Mouse (Mus musculus) bone marrow macrophage, adult 2 months (primary cell): ENCODE results near the gene Mdm1. TPM values are rescaled to one million over a fixed set of nuclear protein-coding genes. Genes with fewer than 3 reads are reported as not detected.
"Not testable (repeated sequence)": the region's sequence is repeated elsewhere in the genome, so short reads cannot be mapped to it uniquely, and the experiment has no call there.

Source experiments
- H3K27ac ChIP-seq: 2 replicates; pipeline ENCODE4 v1.5.1; 2012; ENCODE audit warnings: low read depth, low read length; ENCODE audit not compliant: insufficient read depth
- H3K4me1 ChIP-seq: 2 replicates; pipeline ENCODE4 v1.6.1; 2012; ENCODE audit warnings: low read length; ENCODE audit not compliant: control insufficient read depth, insufficient read depth
- H3K4me3 ChIP-seq: 2 replicates; pipeline ENCODE4 v1.5.1; 2012; ENCODE audit warnings: mild to moderate bottlenecking, low read length, moderate library complexity; ENCODE audit not compliant: insufficient read depth
- CTCF ChIP-seq: IDR thresholded peaks from 2 replicates; pipeline ENCODE4 v1.5.1; 2012; ENCODE audit warnings: low read depth, mild to moderate bottlenecking, low read length, moderate library complexity
- POLR2A ChIP-seq: IDR thresholded peaks from 2 replicates; pipeline ENCODE4 v1.6.1; 2012; ENCODE audit warnings: mild to moderate bottlenecking, low read depth, low read length, borderline replicate concordance
- polyA plus RNA-seq: library from polyadenylated mRNA; stranded (reverse); fragments of >200 nt; gene quantifications from 2 replicates; pipeline ENCODE4 v1.2.4, GENCODE M21; 2012; ENCODE audit not compliant: missing spikeins, insufficient read depth, insufficient read length

Gene Mdm1
- polyA plus RNA-seq, 1 experiment: 12.8 TPM

DNA sequence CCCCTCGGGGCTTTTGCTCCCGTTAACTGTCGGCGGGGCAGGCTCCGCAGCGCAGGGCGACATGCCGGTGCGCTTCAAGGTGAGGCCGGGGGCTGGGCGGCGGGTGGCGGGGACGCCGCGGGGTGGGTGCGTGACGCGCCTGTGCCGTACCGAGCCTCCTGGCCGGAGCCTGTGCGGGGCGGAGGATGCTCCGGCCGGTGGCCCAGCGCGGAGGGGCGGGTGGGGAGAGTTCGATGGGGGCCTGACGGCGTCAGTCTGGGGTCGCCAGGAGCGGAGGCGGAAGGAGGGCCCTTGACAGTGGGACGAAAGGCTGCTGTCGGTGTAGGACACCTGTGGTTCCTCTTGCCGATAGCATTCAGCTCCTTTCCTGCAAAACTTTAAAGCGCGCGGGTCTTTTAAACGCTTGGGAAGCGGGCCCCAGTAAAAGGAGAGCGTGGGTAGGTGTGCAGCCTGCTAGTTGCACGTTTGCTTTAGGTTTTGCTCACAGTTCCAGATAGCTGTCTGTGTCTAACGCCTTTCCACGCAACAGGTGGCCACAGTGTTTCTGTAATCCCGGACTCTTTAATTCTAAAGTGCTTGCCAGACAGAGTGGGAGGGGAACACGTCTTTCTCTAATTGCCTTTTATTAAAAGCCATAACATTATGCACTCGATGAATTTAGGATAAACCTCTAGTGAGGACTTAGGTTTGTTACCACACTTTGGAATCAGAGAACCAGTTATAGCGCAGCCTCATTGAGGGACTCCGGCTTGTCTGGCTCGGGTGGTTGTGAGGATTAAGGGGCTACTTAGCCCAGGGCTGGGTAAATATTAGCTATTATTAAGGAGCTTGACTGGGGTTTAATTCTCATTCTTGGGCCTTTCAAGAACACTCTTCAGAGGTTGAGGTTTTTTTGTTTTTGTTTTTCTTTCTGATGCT is 532 bp downstream of the Mdm1 start:
- peaks cover 6% of the 10 kb centered on the region for H3K4me1 ChIP-seq

DNA sequence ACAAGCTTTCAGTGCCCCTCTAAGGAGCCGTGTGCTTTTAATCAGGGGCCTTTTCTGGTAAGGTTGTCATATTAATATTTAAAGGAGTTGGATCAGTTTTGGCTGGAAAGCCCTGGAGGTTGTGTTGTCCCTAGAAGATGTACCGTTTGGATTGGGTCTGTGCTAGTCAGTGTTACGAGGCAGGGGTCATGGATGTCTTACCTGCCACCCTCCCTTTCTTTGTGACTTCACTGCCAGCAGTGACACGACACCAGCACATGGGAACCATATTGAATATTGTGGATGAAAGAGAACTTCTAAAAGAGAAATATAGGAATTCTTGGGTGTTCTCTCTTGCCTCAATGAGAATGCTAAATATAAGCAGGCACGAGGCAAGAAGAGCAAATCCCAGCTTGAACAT is 7.8 kb downstream of the Mdm1 start:
- H3K27ac ChIP-seq: no peak overlapping the region
- H3K4me3 ChIP-seq: no peak overlapping the region
- H3K4me1 ChIP-seq: no peaks in the 10 kb centered on the region
- TF ChIP-seq CTCF: no peak
- TF ChIP-seq POLR2A: no peak

More for the DNA sequence above, 532 bp downstream of the Mdm1 start:
- H3K27ac ChIP-seq: no peak overlapping the region
- H3K4me3 ChIP-seq: peak overlapping the region; percentile 65
- TF ChIP-seq CTCF: no peak
- no peak for TF ChIP-seq POLR2A

GRCm38 (mm10) chr10:118150866-118151265 is 9.3 kb downstream of the Mdm1 start:
- Histone ChIP-seq H3K4me1 (no peaks in the 10 kb centered on the region), H3K4me3 (no peak overlapping the region), H3K27ac (no peak overlapping the region)
- TF ChIP-seq CTCF (no peak), POLR2A (no peak)

DNA sequence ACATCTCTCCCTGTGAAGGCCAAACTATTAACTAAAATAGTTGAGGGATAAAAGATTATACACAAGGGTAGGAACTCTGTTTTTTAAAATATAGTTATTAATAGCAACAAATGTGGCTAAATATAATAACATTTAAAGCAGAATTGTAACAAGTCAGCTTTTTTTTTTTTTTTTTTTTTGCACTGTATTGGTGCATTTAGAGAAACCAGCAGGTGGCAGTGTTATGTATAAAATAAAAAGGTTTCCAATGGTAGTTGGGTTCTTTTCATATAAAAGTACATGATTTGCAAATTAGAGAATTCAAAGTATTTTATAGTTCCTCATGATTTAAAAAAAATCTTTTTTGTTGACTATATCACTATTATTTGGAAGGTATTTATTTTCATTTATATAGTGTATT is 14.3 kb downstream of the Mdm1 start:
- H3K27ac ChIP-seq: no peak overlapping the region
- H3K4me3 ChIP-seq: no peak overlapping the region
- TF ChIP-seq POLR2A: no peak
- no peak for TF ChIP-seq CTCF
- no peaks in the 10 kb centered on the region for H3K4me1 ChIP-seq

DNA sequence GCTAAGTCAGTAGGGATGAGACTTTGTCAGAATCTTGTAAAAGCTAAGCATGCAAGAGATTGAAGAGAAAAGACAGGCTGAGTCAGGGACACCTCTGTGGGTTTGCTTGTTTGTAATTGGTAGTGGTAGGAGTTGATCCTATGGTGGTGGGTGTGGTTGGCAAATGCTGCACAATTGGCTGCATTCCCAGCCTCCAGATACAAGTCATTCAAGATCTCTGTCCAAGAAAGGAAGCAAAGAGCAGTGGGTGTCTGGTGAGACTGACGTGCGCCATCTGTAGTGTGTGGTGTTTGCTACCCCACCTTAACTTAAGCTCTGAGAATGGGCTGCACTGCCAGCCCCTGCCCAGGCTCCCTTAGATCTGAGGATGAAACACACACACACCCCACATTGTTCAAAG is 19.5 kb downstream of the Mdm1 start:
- H3K4me1 ChIP-seq: peaks cover 5% of the 10 kb centered on the region; the same call in 1 of the 2 replicates
- no peak for TF ChIP-seq CTCF
- TF ChIP-seq POLR2A: no peak
- H3K27ac ChIP-seq: no peak overlapping the region
- H3K4me3 ChIP-seq: no peak overlapping the region

DNA sequence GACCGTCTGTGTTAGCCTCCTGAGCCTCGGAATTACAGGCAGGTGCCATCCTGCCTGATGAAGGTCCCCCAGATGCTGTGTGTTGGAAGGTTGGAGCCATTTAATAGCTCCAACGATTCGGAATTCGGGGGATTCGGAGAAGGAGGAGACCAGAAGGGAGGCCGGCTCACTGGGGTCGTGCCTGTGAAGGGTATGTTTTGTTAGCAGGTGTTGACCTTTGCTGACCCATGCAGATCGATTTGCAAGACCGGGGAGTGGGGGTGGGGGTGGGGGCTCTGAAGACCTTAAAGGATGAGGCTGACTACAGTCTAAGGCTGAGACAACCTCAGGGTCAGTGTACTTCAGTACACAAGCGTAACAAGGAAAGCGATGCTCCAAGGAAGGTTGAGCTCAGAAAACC is 27.6 kb downstream of the Mdm1 start:
- Histone ChIP-seq H3K4me1 (peaks cover 9% of the 10 kb centered on the region), H3K4me3 (no peak overlapping the region), H3K27ac (no peak overlapping the region)
- TF ChIP-seq CTCF (no peak), POLR2A (no peak)

GRCm38 (mm10) chr10:118172416-118172815 is 30.8 kb downstream of the Mdm1 start:
- Histone ChIP-seq H3K4me3 (no peak overlapping the region), H3K27ac (no peak overlapping the region), H3K4me1 (peaks cover 9% of the 10 kb centered on the region)
- TF ChIP-seq POLR2A (no peak), CTCF (no peak)

DNA sequence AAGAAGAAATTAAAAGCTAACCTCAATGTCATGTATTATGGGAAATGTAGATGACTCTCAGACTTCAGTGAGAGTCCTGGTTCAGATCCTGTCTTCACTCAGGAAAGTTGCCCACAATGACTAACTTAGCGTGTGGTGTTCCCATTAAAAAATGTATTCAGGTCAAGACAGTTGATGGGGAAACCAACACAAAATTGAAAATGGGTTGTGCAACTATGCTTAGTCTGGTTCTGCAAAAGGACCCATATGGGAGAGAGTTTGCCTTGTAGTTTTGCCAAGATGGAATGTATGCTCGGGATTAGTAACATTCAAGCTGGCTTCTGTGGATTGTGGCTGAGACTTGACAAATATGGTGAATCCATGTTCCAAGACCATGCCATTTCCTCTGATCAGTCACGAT is 31.3 kb downstream of the Mdm1 start:
- H3K4me3 ChIP-seq: no peak overlapping the region
- no peak overlapping the region for H3K27ac ChIP-seq
- TF ChIP-seq CTCF: no peak
- TF ChIP-seq POLR2A: no peak
- peaks cover 9% of the 10 kb centered on the region for H3K4me1 ChIP-seq

GRCm38 (mm10) chr10:118175542-118175941 is 33.9 kb downstream of the Mdm1 start:
- H3K4me1 ChIP-seq: peaks cover 17% of the 10 kb centered on the region
- H3K4me3 ChIP-seq, H3K27ac ChIP-seq: not testable (repeated sequence)

- peaks cover 17% of the 10 kb centered on the region for H3K4me1 ChIP-seq
- no peak overlapping the region for H3K27ac ChIP-seq
- no peak overlapping the region for H3K4me3 ChIP-seq
- TF ChIP-seq POLR2A (no peak), CTCF (no peak)
Observed at GRCm38 (mm10) chr10:118178735-118179151, 37.1 kb downstream of the Mdm1 start.
